Mouse (Mus musculus) limb, embryonic 14.5 days (tissue): ENCODE data around the gene Pigh. TPM values are rescaled to one million over a fixed set of nuclear protein-coding genes. Genes with fewer than 3 reads are reported as not detected.

ENCODE experiments used
- ATAC-seq: fragments of 200-750 bp; cut with Nextera tagmentation; 2 replicates; pipeline ENCODE4 v1.8.0; 2017; ENCODE audit warnings: low read depth, moderate number of reproducible peaks, moderate TSS enrichment; ENCODE audit not compliant: low FRiP score
- DNase-seq: peaks from one replicate; pipeline ENCODE4 v3.0.0-alpha.2; 2015; ENCODE audit warnings: low spot score
- H3K27ac ChIP-seq: fragments of 300-500 bp; sonication (generic); replicated peaks from 2 replicates; pipeline ENCODE4 v1.5.1; 2014; ENCODE audit warnings: low read depth, mild to moderate bottlenecking, low read length, moderate library complexity, mixed read lengths
- H3K27me3 ChIP-seq: fragments of 300-500 bp; sonication (generic); 2 replicates; pipeline ENCODE4 v1.6.1; 2014; ENCODE audit warnings: low read length, mixed read lengths; ENCODE audit not compliant: control insufficient read depth, insufficient read depth
- H3K36me3 ChIP-seq: fragments of 300-500 bp; sonication (generic); 2 replicates; pipeline ENCODE4 v1.6.1; 2014; ENCODE audit warnings: mild to moderate bottlenecking, low read length, moderate library complexity, mixed read lengths; ENCODE audit not compliant: control insufficient read depth, insufficient read depth
- H3K4me1 ChIP-seq: fragments of 300-500 bp; sonication (generic); 2 replicates; pipeline ENCODE4 v1.6.1; 2014; ENCODE audit warnings: antibody characterized with exemption, low read length, mixed read lengths; ENCODE audit not compliant: control insufficient read depth, insufficient read depth
- H3K4me2 ChIP-seq: fragments of 300-500 bp; sonication (generic); replicated peaks from 2 replicates; pipeline ENCODE4 v1.6.1; 2014; ENCODE audit warnings: low read depth, mild to moderate bottlenecking, low read length, moderate library complexity; ENCODE audit not compliant: severe bottlenecking
- H3K4me3 ChIP-seq: fragments of 300-500 bp; sonication (generic); replicated peaks from 2 replicates; pipeline ENCODE4 v1.5.1; 2014; ENCODE audit warnings: low read length
- H3K9ac ChIP-seq: fragments of 300-500 bp; sonication (generic); 2 replicates; pipeline ENCODE4 v1.6.1; 2014; ENCODE audit warnings: mild to moderate bottlenecking, low read depth, low read length, moderate library complexity; ENCODE audit not compliant: severe bottlenecking
- H3K9me3 ChIP-seq: fragments of 300-500 bp; sonication (generic); 2 replicates; pipeline ENCODE4 v1.6.1; 2016; ENCODE audit warnings: low read length; ENCODE audit not compliant: control insufficient read depth
- POLR2A ChIP-seq: fragments of 200-500 bp; IDR thresholded peaks from 2 replicates; pipeline ENCODE4 v1.8.0; 2012; ENCODE audit warnings: inconsistent platforms, mild to moderate bottlenecking, moderate library complexity, borderline replicate concordance; ENCODE audit not compliant: insufficient read depth, insufficient read length; ENCODE audit errors: extremely low read depth
- WGBS: fragments of 180-500 bp; shearing (Covaris S2); extraction: QIAGEN DNeasy Blood & Tissue Kit; methylation state at CpG from one replicate; pipeline ENCODE4 v1.1.7; 2014; 5-methylcytosine and 5-hydroxymethylcytosine counted together
- polyA plus RNA-seq, 2 experiments: library from polyadenylated mRNA; depleted of rRNA in 1 of 2; stranded (reverse) in 1 of 2; unstranded in 1 of 2; fragments of >200 nt; fragmentation: Nextera tagmentation in 1 of 2; extraction: Ambion mirVana in 1 of 2; gene quantifications; 2 replicates each; pipeline versions ENCODE4 v1.2.1 to v1.2.3; 2012 to 2014

Gene Pigh
- polyA plus RNA-seq, 2 experiments = 23.1 to 31.2 TPM

GRCm38 (mm10) chr12:79068306-79068705 is 21.1 kb downstream of the Pigh start:
- WGBS = 90% methylated on average over 11 of the region's 11 CpGs
- Histone ChIP-seq H3K27me3 (no peaks in the 10 kb centered on the region), H3K9ac (no peak overlapping the region), H3K36me3 (peaks cover 28% of the 10 kb centered on the region), H3K4me3 (no peak overlapping the region), H3K4me1 (no peaks in the 10 kb centered on the region), H3K4me2 (no peak overlapping the region), H3K9me3 (no peaks in the 10 kb centered on the region), H3K27ac (no peak overlapping the region)
- DNase-seq (no peak), ATAC-seq (no peak)
- no peak for TF ChIP-seq POLR2A

- WGBS = 87% methylated on average over 5 of the region's 5 CpGs
- Histone ChIP-seq H3K27ac (no peak overlapping the region), H3K9ac (no peak overlapping the region), H3K4me3 (no peak overlapping the region), H3K9me3 (no peaks in the 10 kb centered on the region), H3K4me2 (no peak overlapping the region), H3K27me3 (no peaks in the 10 kb centered on the region), H3K4me1 (no peaks in the 10 kb centered on the region), H3K36me3 (peaks cover 22% of the 10 kb centered on the region)
- ATAC-seq (no peak), DNase-seq (no peak)
- TF ChIP-seq POLR2A = no peak
These were observed 21.9 kb downstream of the Pigh start for GRCm38 (mm10) chr12:79067526-79067925.

- Histone ChIP-seq H3K4me1 (no peaks in the 10 kb centered on the region), H3K9ac (no peak overlapping the region), H3K36me3 (peaks cover 22% of the 10 kb centered on the region), H3K4me2 (no peak overlapping the region), H3K27ac (no peak overlapping the region), H3K27me3 (no peaks in the 10 kb centered on the region), H3K4me3 (no peak overlapping the region), H3K9me3 (no peaks in the 10 kb centered on the region)
- WGBS = 88% methylated on average over 9 of the region's 9 CpGs
- no peak for ATAC-seq
- TF ChIP-seq POLR2A = no peak
- DNase-seq = no peak
These were observed 23.0 kb downstream of the Pigh start for GRCm38 (mm10) chr12:79066431-79066830.

GRCm38 (mm10) chr12:79064451-79064850 is 25.0 kb downstream of the Pigh start:
- Histone ChIP-seq H3K4me3 (no peak overlapping the region), H3K27ac (no peak overlapping the region), H3K4me2 (no peak overlapping the region), H3K27me3 (no peaks in the 10 kb centered on the region), H3K4me1 (no peaks in the 10 kb centered on the region), H3K36me3 (peaks cover 11% of the 10 kb centered on the region), H3K9ac (no peak overlapping the region), H3K9me3 (no peaks in the 10 kb centered on the region)
- DNase-seq = no peak
- ATAC-seq = no peak
- 89% methylated on average over 13 of the region's 13 CpGs for WGBS
- no peak for TF ChIP-seq POLR2A

- Histone ChIP-seq H3K36me3 (no peaks in the 10 kb centered on the region; the same call in 1 of the 2 replicates), H3K9me3 (no peaks in the 10 kb centered on the region), H3K27ac (no peak overlapping the region), H3K9ac (no peak overlapping the region), H3K4me2 (no peak overlapping the region), H3K4me3 (no peak overlapping the region), H3K27me3 (no peaks in the 10 kb centered on the region), H3K4me1 (no peaks in the 10 kb centered on the region)
- 76% methylated on average over 7 of the region's 7 CpGs for WGBS
- ATAC-seq (no peak), DNase-seq (no peak)
- no peak for TF ChIP-seq POLR2A
These were observed 28.4 kb downstream of the Pigh start for GRCm38 (mm10) chr12:79060766-79061652.
